Mouse (Mus musculus) heart, postnatal 10 days (tissue): ENCODE measurements around the gene Cdca8. TPM values are rescaled to one million over a fixed set of nuclear protein-coding genes. Genes with fewer than 3 reads are reported as not detected.

ENCODE experiments used
- DNase-seq, 2 experiments: peaks; one replicate each; pipeline ENCODE4 v3.0.0; 2021
- intact Hi-C: fragments of 180-260 bp; cut with DNase I; formaldehyde crosslinking; loops from one replicate; pipeline ENCODE4 v1.15.1; 2025
- total RNA-seq, 2 experiments: library from RNA; stranded (reverse); gene quantifications; 2 replicates each; pipeline ENCODE4 v1.2.3; 2021

Gene Cdca8
- total RNA-seq, 2 experiments from 2014 or later: 15.4 to 16.6 TPM

- peak; percentile 49 to 64 for DNase-seq
- intact Hi-C loops: no loop called here
Observed at GRCm38 (mm10) chr4:124882151-124882729, 56.9 kb downstream of the Cdca8 start.

GRCm38 (mm10) chr4:124881341-124881908 lies 57.7 kb downstream of the Cdca8 start:
- intact Hi-C loops: no loop called here
- DNase-seq: no peak

GRCm38 (mm10) chr4:124880599-124880998 lies 58.5 kb downstream of the Cdca8 start, which contains the start of gene Epha10:
Gene Epha10 (plus strand): TSS chr4:124880899.
- intact Hi-C loops: no loop called here
- no peak for DNase-seq

GRCm38 (mm10) chr4:124872719-124873118 lies 66.4 kb downstream of the Cdca8 start:
- no peak for DNase-seq
- intact Hi-C loops: no loop called here

Other genes with a start within 250 kb of the Cdca8 start
- gene Utp11, start 245.7 kb downstream of the Cdca8 start, total RNA-seq: 10 to 100 TPM; 13.8 to 16.8 TPM
- 10 to 100 TPM; 15.7 to 19.6 TPM for gene Fhl3, start 238.6 kb downstream of the Cdca8 start, total RNA-seq
- 10 to 100 TPM; 26.2 to 32.5 TPM for gene Sf3a3, start 224.5 kb downstream of the Cdca8 start, total RNA-seq
- 10 to 100 TPM; 10.1 to 14.9 TPM for gene Inpp5b, start 197.5 kb downstream of the Cdca8 start, total RNA-seq
- 10 to 100 TPM; 17.4 to 17.6 TPM for gene Mtf1, start 137.2 kb downstream of the Cdca8 start, total RNA-seq
- gene Yrdc, start 88.6 kb downstream of the Cdca8 start, total RNA-seq: 10 to 100 TPM; 20.9 to 24.4 TPM
- 10 to 100 TPM; 28.7 to 33.5 TPM for gene 1110065P20Rik, start 88.1 kb downstream of the Cdca8 start, total RNA-seq
- gene Maneal, start 77.1 kb downstream of the Cdca8 start, total RNA-seq: under 1 TPM; 0.10 to 0.22 TPM
- not detected for gene Epha10, start 58.4 kb downstream of the Cdca8 start, total RNA-seq
- 10 to 100 TPM; 10.7 to 11.2 TPM for gene 9930104L06Rik, start 2.3 kb downstream of the Cdca8 start, total RNA-seq
- gene Rspo1, start 47.1 kb upstream of the Cdca8 start, total RNA-seq: 1 to 10 TPM; 3.4 to 5.6 TPM
- gene Gnl2, start 77.3 kb upstream of the Cdca8 start, total RNA-seq: 10 to 100 TPM; 36.0 to 37.0 TPM
- gene Dnali1, start 126.4 kb upstream of the Cdca8 start, total RNA-seq: not detected
- gene Snip1, start 127.4 kb upstream of the Cdca8 start, total RNA-seq: 10 to 100 TPM; 10.8 to 11.6 TPM
- gene Meaf6, start 145.8 kb upstream of the Cdca8 start, total RNA-seq: 10 to 100 TPM; 27.7 to 31.4 TPM
- 1 to 10 TPM; 1.8 to 3.1 TPM for gene Zc3h12a, start 188.5 kb upstream of the Cdca8 start, total RNA-seq